7 mouse cellular contexts compared by ENCODE assay signal in the genomic region with DNA sequence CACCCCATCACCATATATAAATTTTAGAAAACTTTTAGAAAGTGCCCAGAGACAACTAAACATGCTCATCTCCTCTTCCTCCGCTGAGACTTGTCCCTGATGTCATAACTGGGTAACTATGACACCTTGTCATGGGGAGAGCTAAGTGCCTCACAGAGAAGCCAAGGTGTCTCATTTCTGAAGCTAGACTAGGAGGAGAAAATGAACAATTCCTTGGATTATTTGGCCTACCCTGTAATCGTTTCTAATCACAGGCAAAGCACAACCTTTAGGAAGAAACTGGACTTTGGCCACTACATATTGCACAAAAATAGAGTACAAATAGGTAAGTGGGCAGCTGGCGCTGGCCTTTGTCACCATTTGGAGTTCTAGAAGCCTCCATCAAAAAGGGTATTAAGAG. TPM values are rescaled to one million over a fixed set of nuclear protein-coding genes. Genes with fewer than 3 reads are reported as not detected.
A peak's percentile ranks its signal among the peaks of the same experiment; 100 is the strongest.
DNase-seq lines count a peak whose midpoint lies in the region; ATAC-seq and TF ChIP-seq lines count a peak whose summit lies in the region.

A gene (minus strand): TSS at position 101 of the 400 bp plus-strand sequence.

- H3K27me3 ChIP-seq in lung, postnatal 0 days (replicated peaks; ENCODE audit: insufficient read depth, low read length), result 0 out of 2 replicates have a peak, but pooled peaks cover 4% of the 10 kb centered on the region
- peaks cover 12% of the 10 kb centered on the region for H3K27me3 ChIP-seq in hindbrain, embryonic 12.5 days
- peaks cover 37% of the 10 kb centered on the region for H3K27me3 ChIP-seq in megakaryocyte, embryonic 14.5 days (replicated peaks)

- no peak within 1 kb of the TSS for H3K4me3 ChIP-seq in lung, postnatal 0 days (ENCODE audit: low read depth, low read length)
- no peak within 1 kb of the TSS for H3K4me3 ChIP-seq in embryonic fibroblast, embryonic 13.5 days (ENCODE audit: insufficient read depth, low read length)
- H3K4me3 ChIP-seq in hindbrain, embryonic 12.5 days, result no peak within 1 kb of the TSS
- H3K4me3 ChIP-seq in megakaryocyte, embryonic 14.5 days (replicated peaks), result peak within 1 kb of the TSS; percentile 38

- no peak within 1 kb of the TSS for H3K9ac ChIP-seq in lung, postnatal 0 days (replicated peaks; ENCODE audit: low read depth)
- no peak within 1 kb of the TSS for H3K9ac ChIP-seq in hindbrain, embryonic 12.5 days

- no peak for DNase-seq in lung, postnatal 0 days (ENCODE audit: low spot score)
- no peak for DNase-seq in lung, adult 18-20 months
- DNase-seq in B cell, adult 2 months, result no peak
- no peak for DNase-seq in spleen, adult 12 weeks (ENCODE audit: low spot score)

- no peaks in the 10 kb centered on the region for H3K36me3 ChIP-seq in lung, postnatal 0 days (ENCODE audit: insufficient read depth, low read length)
- no peaks in the 10 kb centered on the region for H3K36me3 ChIP-seq in hindbrain, embryonic 12.5 days
- peaks cover 9% of the 10 kb centered on the region for H3K36me3 ChIP-seq in megakaryocyte, embryonic 14.5 days (replicated peaks; ENCODE audit: low read length)

- WGBS in lung, postnatal 0 days, result 84% methylated on average over 3 of the region's 3 CpGs
- 74% methylated on average over 3 of the region's 3 CpGs for WGBS in hindbrain, embryonic 12.5 days

- no peak for TF ChIP-seq POLR2A in embryonic fibroblast, embryonic 13.5 days (IDR thresholded peaks at IDR 0.05; ENCODE audit: low read depth, low read length)

- no peak within 1 kb of the TSS for H3K27ac ChIP-seq in lung, postnatal 0 days (ENCODE audit: low read length)
- no peak within 1 kb of the TSS for H3K27ac ChIP-seq in embryonic fibroblast, embryonic 13.5 days (ENCODE audit: insufficient read depth, low read length)
- no peak within 1 kb of the TSS for H3K27ac ChIP-seq in hindbrain, embryonic 12.5 days

- no peaks in the 10 kb centered on the region for H3K4me1 ChIP-seq in lung, postnatal 0 days (ENCODE audit: insufficient read depth, low read depth, low read length)
- H3K4me1 ChIP-seq in embryonic fibroblast, embryonic 13.5 days (ENCODE audit: control insufficient read depth, insufficient read depth, low read length), result peaks cover 7% of the 10 kb centered on the region
- peaks cover 21% of the 10 kb centered on the region for H3K4me1 ChIP-seq in hindbrain, embryonic 12.5 days
- H3K4me1 ChIP-seq in megakaryocyte, embryonic 14.5 days, result peaks cover 49% of the 10 kb centered on the region

- no peak for ATAC-seq in lung, postnatal 0 days
- no peak for ATAC-seq in hindbrain, embryonic 12.5 days (ENCODE audit: low FRiP score)

- no peaks in the 10 kb centered on the region for H3K9me3 ChIP-seq in lung, postnatal 0 days (ENCODE audit: low read length)
- no peaks in the 10 kb centered on the region for H3K9me3 ChIP-seq in hindbrain, embryonic 12.5 days (replicated peaks)
- no peaks in the 10 kb centered on the region for H3K9me3 ChIP-seq in megakaryocyte, embryonic 14.5 days

- no peak for TF ChIP-seq EP300 in lung, postnatal 0 days (IDR thresholded peaks at IDR 0.05)

- no peak for TF ChIP-seq CTCF in lung, postnatal 0 days (IDR thresholded peaks at IDR 0.05)
- no peak for TF ChIP-seq CTCF in embryonic fibroblast, embryonic 13.5 days (IDR thresholded peaks at IDR 0.05; ENCODE audit: borderline replicate concordance, insufficient read depth, low read length)

- no peak within 1 kb of the TSS; the same call in 1 of the 2 replicates for H3K4me2 ChIP-seq in lung, postnatal 0 days (replicated peaks; ENCODE audit: low read depth, low read length)
- H3K4me2 ChIP-seq in hindbrain, embryonic 12.5 days (replicated peaks), result no peak within 1 kb of the TSS

RNA-seq across cellular contexts. Expression of the gene that starts here (rescaled TPM):
- 78.2 and 80.0 TPM in 2 replicates for polyA plus RNA-seq in lung, postnatal 0 days (2015; fragmentation: Nextera tagmentation; extraction: Ambion mirVana)
- 34.8 and 49.4 TPM in 2 replicates for polyA plus RNA-seq in embryonic fibroblast, embryonic 13.5 days (2011; ENCODE audit: insufficient read length, low read depth, missing spikeins)
- 11.4 and 12.9 TPM in 2 replicates for polyA plus RNA-seq in hindbrain, embryonic 12.5 days (2016; fragmentation: Nextera tagmentation; extraction: Ambion mirVana)
- polyA plus RNA-seq in megakaryocyte, embryonic 14.5 days (2012; ENCODE audit: insufficient read depth, low replicate concordance), result 47.3 and 165 TPM in 2 replicates
